Mouse (Mus musculus): Measurements from ENCODE around the gene Neu3.

- TF ChIP-seq POLR2AphosphoS2 (IDR thresholded peaks at IDR 0.05; ENCODE audit: low read depth, low read length): no peak
- TF ChIP-seq KAT2A (IDR thresholded peaks at IDR 0.05; ENCODE audit: insufficient replicate concordance, low read length): no peak
- TF ChIP-seq RAD21 (IDR thresholded peaks at IDR 0.05; ENCODE audit: low read depth, low read length): no peak
- no peak for TF ChIP-seq EP300 (IDR thresholded peaks at IDR 0.05; ENCODE audit: low read length)
- TF ChIP-seq MAZ (IDR thresholded peaks at IDR 0.05; ENCODE audit: low read depth, low read length): no peak
- no peak for TF ChIP-seq PAX5 (IDR thresholded peaks at IDR 0.05; ENCODE audit: low read length)
These were observed 44.8 kb downstream of the Neu3 start for GRCm38 (mm10) chr7:99783421-99783820.

Data from CH12.LX (cell line).